In genomic region chr7:101480671-101481070, GRCm38 (mm10) we compare ENCODE assay signal across 22 mouse cellular contexts. TPM values are rescaled to one million over a fixed set of nuclear protein-coding genes. Genes with fewer than 3 reads are reported as not detected.
DNase-seq lines count a peak whose midpoint lies in the region; ATAC-seq and TF ChIP-seq lines count a peak whose summit lies in the region.
"Had no signal": no experiment of that assay in that cellular context is flagged by ENCODE, and none has a peak within 500 bp of the region (broad histone marks: within the 10 kb centered on the region; RNA-seq: fewer than 3 reads in every experiment).

No protein-coding gene starts in this region.

- no peaks in the 10 kb centered on the region for H3K9me3 ChIP-seq in kidney, embryonic 16.5 days (ENCODE audit: low read length)
- H3K9me3 ChIP-seq: embryonic facial prominence, embryonic 10.5 days; forebrain, embryonic 15.5 days; heart, embryonic 13.5 days; neural tube, embryonic 15.5 days had no signal

- no peak overlapping the region for H3K4me2 ChIP-seq in kidney, embryonic 16.5 days (replicated peaks; ENCODE audit: low read depth, low read length)
- H3K4me2 ChIP-seq: forebrain, embryonic 15.5 days; heart, embryonic 13.5 days; midbrain, embryonic 11.5 days; neural tube, embryonic 15.5 days had no signal

- H3K27me3 ChIP-seq in kidney, embryonic 16.5 days (ENCODE audit: insufficient read depth, low read length): no peaks in the 10 kb centered on the region
- H3K27me3 ChIP-seq: forebrain, embryonic 15.5 days; neural tube, embryonic 15.5 days had no signal

- 30% methylated on average over 6 of the region's 6 CpGs for WGBS in kidney, embryonic 16.5 days

- peak; percentile 85 for DNase-seq in adrenal gland, adult 2 months
- DNase-seq in adrenal gland, postnatal 25 days: no peak
- no peak for DNase-seq in kidney, adult 8-10 months
- peak; percentile 23 for DNase-seq in ZHBTc4 (ENCODE audit: low read depth, low spot score)
- DNase-seq in testis, postnatal 14 days (ENCODE audit: low spot score): no peak
- DNase-seq: cerebellum, adult 9-11 months; gastrocnemius, postnatal 14 days; heart, adult 18-20 months; heart, postnatal 14 days; lung, postnatal 14 days; thymus, adult 2 months; thymus, postnatal 4 days had no signal

- H3K27ac ChIP-seq in kidney, embryonic 16.5 days (ENCODE audit: low read length): peak overlapping the region; percentile 58
- peak overlapping the region; percentile 41; the same call in 1 of the 2 replicates for H3K27ac ChIP-seq in cortical plate, adult 2 months (ENCODE audit: insufficient read depth, low read length)
- H3K27ac ChIP-seq: embryonic facial prominence, embryonic 10.5 days; forebrain, embryonic 15.5 days; heart, embryonic 13.5 days; hindbrain, postnatal 0 days; neural tube, embryonic 15.5 days had no signal

- peak; percentile 33; the same call in 1 of the 2 replicates for ATAC-seq in kidney, embryonic 16.5 days (ENCODE audit: low FRiP score, low TSS enrichment)
- ATAC-seq: CD4-positive, CD25-positive, alpha-beta regulatory T cell, adult 4 months; forebrain, embryonic 15.5 days; hindbrain, postnatal 0 days; intestine, embryonic 16.5 days had no signal

- H3K4me3 ChIP-seq in kidney, embryonic 16.5 days (ENCODE audit: low read length): no peak overlapping the region
- no peak overlapping the region for H3K4me3 ChIP-seq in cortical plate, adult 2 months (ENCODE audit: insufficient read depth, low read length)
- H3K4me3 ChIP-seq: embryonic facial prominence, embryonic 10.5 days; forebrain, embryonic 15.5 days; heart, embryonic 13.5 days; neural tube, embryonic 15.5 days had no signal

- H3K36me3 ChIP-seq in kidney, embryonic 16.5 days (ENCODE audit: insufficient read depth, low read length): no peaks in the 10 kb centered on the region
- H3K36me3 ChIP-seq: embryonic facial prominence, embryonic 10.5 days; forebrain, embryonic 15.5 days; heart, embryonic 13.5 days; neural tube, embryonic 15.5 days had no signal

- peaks cover 36% of the 10 kb centered on the region for H3K4me1 ChIP-seq in kidney, embryonic 16.5 days (ENCODE audit: insufficient read depth, low read length)
- peaks cover 41% of the 10 kb centered on the region for H3K4me1 ChIP-seq in cortical plate, adult 2 months (ENCODE audit: control insufficient read depth, insufficient read depth, low read length)

- TF ChIP-seq CTCF in cortical plate, adult 2 months (IDR thresholded peaks at IDR 0.05; ENCODE audit: extremely low read depth, insufficient read depth, low read length): no peak

- TF ChIP-seq POLR2A in cortical plate, adult 2 months (IDR thresholded peaks at IDR 0.05; ENCODE audit: extremely low read depth, insufficient read depth, low read length): no peak

- no peak overlapping the region for H3K9ac ChIP-seq in kidney, embryonic 16.5 days (replicated peaks; ENCODE audit: low read length)
- H3K9ac ChIP-seq: forebrain, embryonic 15.5 days; heart, embryonic 13.5 days; neural tube, embryonic 15.5 days had no signal

RNA-seq across cellular contexts. Expression of gene Pde2a, which starts 59.2 kb away (rescaled TPM):
- total RNA-seq in adrenal gland, adult 2 months (2021): 100 to 1,000 TPM; 161 to 223 TPM
- 142 and 199 TPM in 2 replicates for polyA plus RNA-seq in adrenal gland, adult 2 months (2012; rRNA removed)
- total RNA-seq in adrenal gland, postnatal 25 days (2021): 161 and 169 TPM in 2 replicates
- 31.6 and 46.5 TPM in 2 replicates for polyA plus RNA-seq in kidney, embryonic 16.5 days (2015; fragmentation: Nextera tagmentation; extraction: Ambion mirVana)
- 223 and 236 TPM in 2 replicates for polyA plus RNA-seq in cortical plate, adult 2 months (2012; rRNA removed)

Comparison
In these comparisons a context has a peak if more than half of its experiments do, and no peak if none do; other contexts are left out.
1. DNase-seq: peak in adrenal gland, adult 2 months (single experiment) and ZHBTc4 (single experiment); none in adrenal gland, postnatal 25 days (single experiment), kidney, adult 8-10 months (0 of 2) and testis, postnatal 14 days (single experiment).